Mouse (Mus musculus): ENCODE results near the gene Coq2.

The Coq2 gene

GRCm38 (mm10) chr5:100663011-100663410 lies 11.9 kb downstream of the Coq2 start:
- peak in 1 of 2 experiments; percentile 71 for DNase-seq (ENCODE audit: low spot score in 2 of 2)

DNA sequence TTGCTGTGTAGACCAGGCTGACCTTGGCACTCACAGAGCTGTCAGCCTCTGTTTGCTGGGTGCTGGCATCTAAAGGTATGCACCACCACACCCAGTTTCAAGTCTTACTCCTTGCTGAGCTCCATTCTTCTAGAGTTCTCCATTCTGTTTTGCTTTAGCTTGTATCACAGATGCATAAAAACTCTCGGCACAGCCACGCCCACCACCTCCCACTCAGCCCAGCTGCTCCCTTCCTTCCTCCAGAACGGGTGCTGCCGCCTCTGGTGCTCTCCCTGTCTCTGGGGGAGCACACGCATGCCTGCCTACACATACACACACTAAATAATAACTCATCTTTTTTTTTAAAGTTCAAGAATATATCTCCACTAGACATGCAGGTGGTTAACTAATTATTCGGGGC lies 16.5 kb downstream of the Coq2 start:
- no peak for DNase-seq (ENCODE audit: low spot score in 2 of 2)

GRCm38 (mm10) chr5:100656352-100656751 lies 18.6 kb downstream of the Coq2 start:
- no peak for DNase-seq (ENCODE audit: low spot score in 2 of 2)

GRCm38 (mm10) chr5:100652327-100652726 lies 22.6 kb downstream of the Coq2 start:
- DNase-seq (ENCODE audit: low spot score in 2 of 2) = no peak

- no peak for DNase-seq (ENCODE audit: low spot score in 2 of 2)
Measured at GRCm38 (mm10) chr5:100651486-100651885, 23.5 kb downstream of the Coq2 start.

DNA sequence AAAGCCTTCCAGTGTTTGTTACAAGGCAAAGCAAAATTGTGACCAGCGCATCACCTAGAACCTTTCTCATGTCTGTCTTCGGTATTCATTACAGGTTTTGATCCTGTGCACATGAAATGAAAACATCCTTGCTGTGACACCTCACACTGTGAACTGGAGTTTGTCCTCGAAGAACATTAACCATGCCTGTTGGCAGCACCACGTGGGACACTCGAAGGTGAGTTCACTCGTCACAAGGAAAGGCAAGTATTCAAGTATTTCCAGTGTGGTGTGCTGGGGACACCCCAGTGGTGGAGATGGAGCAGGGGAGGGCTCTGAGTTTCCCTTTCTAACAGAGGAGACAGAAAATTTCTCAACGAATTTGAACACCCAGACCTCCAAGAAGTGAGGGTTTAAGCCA lies 24.0 kb downstream of the Coq2 start:
- no peak for DNase-seq (ENCODE audit: low spot score in 2 of 2)

- DNase-seq (ENCODE audit: low spot score in 2 of 2) = no peak
Measured at GRCm38 (mm10) chr5:100648546-100648945, 26.4 kb downstream of the Coq2 start.

GRCm38 (mm10) chr5:100648046-100648445 lies 26.9 kb downstream of the Coq2 start:
- no peak for DNase-seq (ENCODE audit: low spot score in 2 of 2)

DNA sequence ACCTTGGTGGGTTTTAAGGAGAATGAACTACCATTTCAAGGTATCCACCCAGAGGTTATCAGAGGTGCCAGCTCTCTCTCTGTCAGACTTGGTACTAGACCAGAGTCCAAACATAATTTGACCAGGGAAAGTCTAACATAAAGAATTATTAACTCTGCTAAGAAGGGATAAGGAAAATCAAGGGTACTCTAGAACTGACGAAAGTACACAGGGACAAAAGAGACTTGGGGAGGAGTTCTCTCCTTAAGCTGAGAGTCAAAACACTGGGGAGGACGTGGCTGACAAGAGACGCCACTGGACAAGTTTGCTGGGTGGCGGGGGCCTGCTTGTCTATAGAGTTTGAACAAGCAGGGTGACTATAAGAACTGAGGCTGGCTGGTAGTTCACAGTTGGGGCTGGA lies 28.4 kb downstream of the Coq2 start:
- no peak for DNase-seq (ENCODE audit: low spot score in 2 of 2)

- DNase-seq (ENCODE audit: low spot score in 2 of 2) = peak; percentile 53 to 54
Measured at GRCm38 (mm10) chr5:100643991-100644535, 30.9 kb downstream of the Coq2 start.

DNA sequence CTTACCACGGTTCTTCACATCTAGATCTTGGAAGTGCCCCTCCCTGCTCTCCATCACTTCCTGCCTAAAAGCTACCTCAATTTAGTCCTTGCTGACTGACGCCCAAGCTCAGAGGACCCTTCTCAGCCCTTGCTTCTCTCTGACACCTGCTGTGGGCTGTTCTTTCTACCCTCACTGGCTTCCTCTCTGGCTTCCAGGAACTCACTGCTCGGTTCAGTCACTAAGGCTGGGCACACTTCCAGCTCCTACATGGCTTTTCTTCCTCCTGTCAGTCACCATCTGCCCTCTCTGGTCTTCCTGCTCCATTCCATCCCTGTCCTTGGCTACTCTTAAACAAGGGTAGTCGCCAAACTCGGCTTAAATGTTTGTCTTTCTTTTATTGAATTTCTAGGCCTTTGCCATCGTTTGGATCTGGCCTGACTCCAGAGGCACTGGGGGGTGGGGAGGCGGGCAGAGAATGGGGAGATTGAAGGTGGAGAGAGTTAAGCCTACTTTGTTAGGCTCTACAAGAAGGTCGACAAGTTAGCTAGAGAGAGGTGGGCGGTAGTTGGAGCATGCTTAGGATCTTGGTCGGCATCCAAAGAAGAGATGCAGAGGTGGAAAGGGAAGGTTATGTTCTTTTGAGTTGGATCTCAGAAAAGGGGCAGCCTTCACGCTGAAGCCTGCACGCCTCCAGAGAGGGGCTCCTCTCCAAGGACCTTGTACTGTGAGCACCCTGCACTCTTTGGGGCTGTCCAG lies 31.5 kb downstream of the Coq2 start:
- DNase-seq (ENCODE audit: low spot score in 2 of 2) = peak in 1 of 2 experiments; percentile 29

DNA sequence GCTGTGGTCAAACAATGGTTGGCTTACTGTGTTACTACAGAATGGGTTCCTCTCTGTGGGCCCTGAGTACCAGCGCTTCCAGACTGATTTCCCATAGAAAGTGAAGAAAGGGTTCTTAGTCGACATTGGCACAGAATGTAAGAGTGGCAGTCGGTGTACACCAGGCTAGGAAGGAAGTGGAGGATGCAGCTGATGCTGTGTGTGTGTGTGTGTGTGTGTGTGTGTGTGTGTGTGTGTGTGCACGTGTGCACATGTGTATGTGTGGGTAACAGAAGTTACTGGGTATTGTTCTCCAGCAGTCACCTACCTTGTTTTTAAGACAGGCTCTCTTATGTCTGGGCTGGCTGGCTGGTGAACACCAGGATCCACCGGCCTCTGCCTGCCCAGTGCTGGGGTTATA lies 32.6 kb downstream of the Coq2 start:
- DNase-seq (ENCODE audit: low spot score in 2 of 2) = no peak

GRCm38 (mm10) chr5:100638483-100638882 lies 36.5 kb downstream of the Coq2 start:
- DNase-seq (ENCODE audit: low spot score in 2 of 2) = no peak

- no peak for DNase-seq (ENCODE audit: low spot score in 2 of 2)
Measured at GRCm38 (mm10) chr5:100636794-100637544, 38.0 kb downstream of the Coq2 start.

- no peak for DNase-seq (ENCODE audit: low spot score in 2 of 2)
Measured at GRCm38 (mm10) chr5:100635908-100636307, 39.0 kb downstream of the Coq2 start.

DNA sequence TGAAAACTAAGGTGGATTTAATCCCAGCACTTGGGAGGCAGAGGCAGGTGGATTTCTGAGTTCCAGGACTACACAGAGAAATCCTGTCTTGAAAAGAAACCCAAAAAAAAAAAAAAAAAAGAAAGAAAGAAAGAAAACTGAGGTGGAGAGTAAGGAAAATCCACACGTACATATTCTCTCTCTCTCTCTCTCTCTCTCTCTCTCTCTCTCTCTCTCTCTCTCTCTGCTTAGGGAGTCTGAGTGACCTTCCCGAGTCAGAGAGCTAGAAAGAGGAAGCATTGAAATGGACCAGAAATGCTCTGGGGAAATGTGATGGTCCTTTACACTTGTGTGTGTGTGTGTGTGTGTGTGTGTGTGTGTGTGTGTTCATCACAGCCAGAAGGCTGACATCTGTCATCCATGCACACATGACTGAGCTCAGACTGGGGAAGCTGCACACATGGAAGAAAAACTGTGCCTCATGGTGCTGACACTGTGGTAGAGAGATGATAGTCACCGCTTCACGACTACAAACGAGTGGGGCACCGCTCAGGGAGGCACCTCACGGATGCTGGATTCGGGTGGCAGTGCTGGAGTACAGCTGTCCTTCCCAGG lies 40.0 kb downstream of the Coq2 start:
- DNase-seq (ENCODE audit: low spot score in 2 of 2) = peak in 1 of 2 experiments; percentile 45

DNA sequence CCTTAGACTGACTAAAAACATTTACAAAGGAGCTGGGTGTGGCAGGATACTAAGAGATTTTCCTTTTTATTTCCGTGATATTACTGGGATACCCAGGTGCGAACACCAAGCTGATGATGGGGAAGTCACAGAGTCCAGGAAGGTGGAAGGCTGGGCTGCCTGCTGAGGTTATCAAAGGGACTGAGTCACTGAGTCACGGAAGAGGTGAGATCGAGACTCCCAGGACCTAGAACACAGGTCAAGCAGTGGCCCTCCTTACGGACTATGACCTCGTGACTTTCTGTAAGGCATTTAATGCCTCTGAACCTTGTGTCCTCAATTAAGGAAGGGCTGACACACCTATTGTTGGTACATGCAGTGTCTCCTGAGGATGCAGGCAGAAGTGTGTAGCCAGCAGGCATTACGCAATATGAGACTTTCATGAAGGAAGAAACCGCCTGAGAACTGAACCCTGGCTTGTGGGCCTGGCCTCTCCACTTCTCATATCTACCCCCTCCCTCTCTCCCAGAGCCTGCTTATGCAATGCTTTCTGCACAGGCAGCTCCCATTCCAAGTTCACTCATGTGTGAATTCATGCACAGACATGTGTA lies 42.3 kb downstream of the Coq2 start:
- DNase-seq (ENCODE audit: low spot score in 2 of 2) = no peak

DNA sequence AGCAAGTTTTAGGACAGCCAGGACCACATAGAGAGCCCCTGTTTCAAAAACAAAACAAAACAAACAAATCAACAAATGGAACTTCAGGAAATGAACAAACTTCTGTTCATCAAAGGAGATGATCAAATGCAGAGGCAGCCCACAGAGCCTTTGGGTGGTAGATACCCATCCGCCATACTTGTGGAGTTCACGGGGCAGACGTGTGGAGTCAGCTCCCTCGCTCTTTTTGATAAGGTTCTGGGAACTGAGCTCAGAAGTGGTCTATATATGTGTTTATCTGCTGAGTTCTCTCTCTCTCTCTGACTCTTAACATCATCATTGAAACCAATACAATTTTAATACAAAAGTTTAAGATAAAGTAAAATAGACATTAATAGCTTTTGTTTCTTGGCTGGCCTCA lies 46.1 kb downstream of the Coq2 start:
- no peak for DNase-seq (ENCODE audit: low spot score in 2 of 2)

DNA sequence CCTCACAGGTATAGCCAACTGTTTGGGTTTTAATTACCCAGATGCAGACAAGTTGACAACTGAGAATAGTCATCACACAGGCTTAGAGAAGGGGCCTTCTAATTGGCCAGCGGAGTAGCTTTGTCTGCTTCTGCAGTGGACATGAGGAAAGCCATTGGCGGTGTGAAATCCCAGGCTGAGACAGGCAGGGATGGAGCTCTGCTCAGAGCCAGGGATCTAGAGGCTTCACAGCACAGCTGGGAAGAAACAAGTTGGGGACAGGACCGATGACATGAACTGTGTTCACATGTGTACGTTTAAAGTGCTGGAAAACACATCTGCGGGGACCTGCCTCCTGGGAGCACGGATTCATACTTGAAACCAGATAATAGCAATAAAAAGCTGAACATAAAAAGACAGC lies 48.4 kb downstream of the Coq2 start:
- DNase-seq (ENCODE audit: low spot score in 2 of 2) = no peak

DNA sequence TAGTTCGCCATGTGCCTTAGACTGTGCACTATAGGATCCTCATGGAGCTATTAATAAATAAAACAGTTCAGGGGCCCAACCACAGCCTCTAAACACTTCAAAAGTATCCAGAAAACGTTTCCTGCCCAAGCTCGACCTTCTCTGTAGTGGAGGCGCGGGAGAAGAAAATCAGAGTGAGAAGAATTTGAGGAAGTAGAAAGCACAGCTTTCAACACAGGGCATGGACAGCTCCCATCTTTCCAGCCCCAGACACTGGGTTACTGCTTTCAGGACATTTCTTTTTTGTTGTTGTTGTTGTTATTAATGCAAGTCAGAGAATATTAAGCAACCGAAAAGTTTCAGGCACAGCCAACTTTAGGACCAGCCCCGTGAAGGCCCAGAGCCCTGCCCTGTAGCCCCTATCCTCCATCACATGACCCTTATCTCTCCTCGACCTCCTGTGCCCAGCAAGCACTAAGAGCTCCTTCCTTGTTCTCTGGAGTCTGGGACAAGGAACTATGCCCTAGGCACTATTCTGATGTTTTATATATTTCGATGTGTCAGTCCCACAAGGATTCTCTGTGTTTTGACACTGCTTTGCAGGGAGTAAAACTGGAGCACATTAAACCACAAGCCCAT lies 50.1 kb downstream of the Coq2 start:
- no peak for DNase-seq (ENCODE audit: low spot score in 2 of 2)

DNA sequence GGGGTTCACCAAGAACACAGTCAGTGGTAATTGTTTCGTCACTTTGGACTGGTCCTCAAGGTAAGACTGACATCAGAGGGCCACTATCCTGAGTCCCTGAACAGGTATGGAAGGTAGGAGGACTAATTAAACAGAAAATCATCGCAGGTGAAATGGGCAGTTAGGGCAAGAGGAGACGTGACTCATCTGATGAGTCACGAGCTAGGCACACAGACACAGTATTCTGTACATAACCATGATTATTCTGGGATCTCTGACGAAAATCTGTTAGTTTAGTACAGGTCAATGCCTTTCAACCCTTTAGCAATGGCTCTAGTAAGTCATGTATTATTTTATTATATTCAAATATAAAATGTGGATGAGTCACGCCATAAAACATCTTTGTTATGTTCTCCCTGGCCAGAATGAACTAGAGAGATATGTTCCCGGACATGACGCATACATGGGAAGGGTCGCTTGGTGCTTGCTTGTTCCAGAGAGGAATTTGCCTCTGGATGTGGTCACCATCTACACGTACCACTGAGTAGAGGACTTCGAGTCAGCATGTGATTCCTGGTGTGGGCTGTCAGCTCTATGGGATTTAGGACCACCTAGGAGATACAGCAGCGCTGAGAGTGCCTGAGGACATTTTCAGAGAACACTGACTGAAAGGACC lies 52.3 kb downstream of the Coq2 start:
- no peak for DNase-seq (ENCODE audit: low spot score in 2 of 2)
